Mouse (Mus musculus) intestine, embryonic 16.5 days (tissue): ENCODE measurements around the gene D330020A13Rik. TPM values are rescaled to one million over a fixed set of nuclear protein-coding genes. Genes with fewer than 3 reads are reported as not detected.
A peak's percentile ranks its signal among the peaks of the same experiment; 100 is the strongest.
"Not testable (repeated sequence)": the region's sequence is repeated elsewhere in the genome, so short reads cannot be mapped to it uniquely, and the experiment has no call there.

Source experiments
- ATAC-seq: fragments of 200-750 bp; cut with Nextera tagmentation; 2 replicates; pipeline ENCODE4 v1.8.0; 2017; ENCODE audit warnings: moderate TSS enrichment, moderate library complexity
- H3K27ac ChIP-seq: fragments of 300-500 bp; sonication (generic); 2 replicates; pipeline ENCODE4 v1.5.1; 2014; ENCODE audit warnings: mild to moderate bottlenecking, low read length
- H3K27me3 ChIP-seq: fragments of 300-500 bp; sonication (generic); replicated peaks from 2 replicates; pipeline ENCODE4 v1.6.1; 2014; ENCODE audit warnings: low read length, control low read depth, mixed read lengths; ENCODE audit not compliant: control insufficient read depth, insufficient read depth
- H3K36me3 ChIP-seq: fragments of 300-500 bp; sonication (generic); 2 replicates; pipeline ENCODE4 v1.6.1; 2014; ENCODE audit warnings: low read length, control low read depth; ENCODE audit not compliant: control insufficient read depth, insufficient read depth
- H3K4me1 ChIP-seq: fragments of 300-500 bp; sonication (generic); 2 replicates; pipeline ENCODE4 v1.6.1; 2014; ENCODE audit warnings: low read length, control low read depth, mixed read lengths; ENCODE audit not compliant: control insufficient read depth, insufficient read depth
- H3K4me2 ChIP-seq: fragments of 300-500 bp; sonication (generic); 2 replicates; pipeline ENCODE4 v1.6.1; 2014; ENCODE audit warnings: low read depth, low read length, control low read depth
- H3K4me3 ChIP-seq: fragments of 300-500 bp; sonication (generic); 2 replicates; pipeline ENCODE4 v1.5.1; 2014; ENCODE audit warnings: mild to moderate bottlenecking, low read length
- H3K9ac ChIP-seq: fragments of 300-500 bp; sonication (generic); 2 replicates; pipeline ENCODE4 v1.6.1; 2014; ENCODE audit warnings: low read depth, low read length
- H3K9me3 ChIP-seq: fragments of 300-500 bp; sonication (generic); 2 replicates; pipeline ENCODE4 v1.6.1; 2016; ENCODE audit warnings: low read length, control low read depth; ENCODE audit not compliant: control insufficient read depth
- WGBS: fragments of 180-500 bp; shearing (Covaris S2); extraction: QIAGEN DNeasy Blood & Tissue Kit; methylation state at CpG from one replicate; pipeline ENCODE4 v1.1.7; 2014; 5-methylcytosine and 5-hydroxymethylcytosine counted together
- polyA plus RNA-seq: library from polyadenylated mRNA; unstranded; fragments of >200 nt; fragmentation: Nextera tagmentation; extraction: Ambion mirVana; gene quantifications from 2 replicates; pipeline ENCODE4 v1.2.1, GENCODE M21; 2015

D330020A13Rik gene
- polyA plus RNA-seq, 1 experiment from 2014 or later: 0.43 TPM

DNA sequence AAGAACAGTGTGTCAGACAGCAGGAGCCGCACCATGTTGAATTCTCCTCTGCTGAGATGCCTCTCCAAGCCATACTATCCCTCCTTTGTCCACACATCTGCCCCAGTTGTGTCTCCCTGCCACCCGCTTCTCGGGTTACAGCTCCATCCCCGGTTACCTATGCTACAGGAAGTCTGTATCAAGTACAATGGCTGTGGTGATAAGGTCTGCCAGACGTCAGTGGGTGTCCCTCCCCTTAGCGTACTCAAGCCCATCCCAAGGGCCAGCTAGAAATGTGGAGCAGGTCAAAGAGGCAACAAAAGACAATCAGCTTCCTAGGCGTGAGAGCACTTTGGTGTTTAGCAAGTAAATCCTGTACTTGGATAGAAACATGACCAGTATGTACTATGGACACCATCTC is 5.6 kb upstream of the D330020A13Rik start:
- Histone ChIP-seq H3K4me2 (no peak overlapping the region), H3K4me1 (no peaks in the 10 kb centered on the region; the same call in 1 of the 2 replicates), H3K4me3 (no peak overlapping the region), H3K27ac (no peak overlapping the region), H3K9ac (no peak overlapping the region), H3K9me3 (no peaks in the 10 kb centered on the region), H3K36me3 (no peaks in the 10 kb centered on the region), H3K27me3 (no peaks in the 10 kb centered on the region; the same call in 1 of the 2 replicates)
- 41% methylated on average over 7 of the region's 7 CpGs for WGBS
- ATAC-seq: no peak

GRCm38 (mm10) chr6:120289430-120289829 is 4.7 kb upstream of the D330020A13Rik start:
- peaks cover 4% of the 10 kb centered on the region; the same call in 1 of the 2 replicates for H3K4me1 ChIP-seq
- no peak overlapping the region for H3K4me3 ChIP-seq
- H3K4me2 ChIP-seq: no peak overlapping the region
- no peak for ATAC-seq
- no peaks in the 10 kb centered on the region for H3K36me3 ChIP-seq
- WGBS: 81% methylated on average over 4 of the region's 4 CpGs
- H3K27ac ChIP-seq: no peak overlapping the region
- no peaks in the 10 kb centered on the region; the same call in 1 of the 2 replicates for H3K27me3 ChIP-seq
- H3K9ac ChIP-seq: no peak overlapping the region
- no peaks in the 10 kb centered on the region for H3K9me3 ChIP-seq

- no peak overlapping the region for H3K4me2 ChIP-seq
- no peaks in the 10 kb centered on the region for H3K9me3 ChIP-seq
- peaks cover 7% of the 10 kb centered on the region; the same call in 1 of the 2 replicates for H3K4me1 ChIP-seq
- no peaks in the 10 kb centered on the region for H3K36me3 ChIP-seq
- H3K27me3 ChIP-seq: no peaks in the 10 kb centered on the region; the same call in 1 of the 2 replicates
- WGBS: 91% methylated on average over 7 of the region's 7 CpGs
- H3K27ac ChIP-seq: no peak overlapping the region
- no peak for ATAC-seq
- H3K4me3 ChIP-seq: no peak overlapping the region
- H3K9ac ChIP-seq: no peak overlapping the region
These were observed 2.7 kb upstream of the D330020A13Rik start for GRCm38 (mm10) chr6:120291396-120292009.

DNA sequence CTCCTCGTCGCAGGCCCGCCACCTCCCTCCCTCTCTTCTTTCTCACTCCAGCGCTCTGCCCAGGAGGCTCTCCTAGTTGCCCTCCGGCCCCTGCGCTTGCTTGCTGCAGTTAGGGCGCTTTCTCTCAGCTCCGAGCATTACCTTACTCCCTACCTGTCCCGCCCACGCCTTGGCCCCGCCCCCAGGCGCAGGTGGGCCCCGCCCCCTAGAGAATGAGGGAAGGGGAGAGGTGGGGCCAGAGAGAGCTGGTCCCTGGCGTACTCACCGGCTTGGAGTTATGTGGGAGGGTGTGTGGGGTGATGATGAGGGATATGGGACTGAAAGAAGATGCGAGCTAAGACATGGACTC is 595 bp downstream of the D330020A13Rik start:
- Histone ChIP-seq H3K4me2 (peak overlapping the region; percentile 97), H3K36me3 (no peaks in the 10 kb centered on the region), H3K9me3 (no peaks in the 10 kb centered on the region), H3K4me1 (peaks cover 7% of the 10 kb centered on the region; the same call in 1 of the 2 replicates), H3K27me3 (no peaks in the 10 kb centered on the region; the same call in 1 of the 2 replicates), H3K27ac (peak overlapping the region; percentile 65), H3K9ac (peak overlapping the region; percentile 73), H3K4me3 (peak overlapping the region; percentile 61)
- WGBS: 1% methylated on average over 15 of the region's 16 CpGs
- ATAC-seq: peak; percentile 91

- not testable (repeated sequence) for H3K4me3 ChIP-seq, ATAC-seq, H3K9me3 ChIP-seq, H3K27me3 ChIP-seq, H3K4me2 ChIP-seq, H3K36me3 ChIP-seq, H3K4me1 ChIP-seq, H3K27ac ChIP-seq, H3K9ac ChIP-seq
- WGBS: 96% methylated on average over 2 of the region's 2 CpGs
These were observed 2.4 kb downstream of the D330020A13Rik start for GRCm38 (mm10) chr6:120296589-120296988.

GRCm38 (mm10) chr6:120301137-120301536 is 7.0 kb downstream of the D330020A13Rik start:
- WGBS: 22% methylated on average over 6 of the region's 6 CpGs
- H3K4me1 ChIP-seq: no peaks in the 10 kb centered on the region
- ATAC-seq: peak; percentile 53; the same call in 1 of the 2 replicates
- H3K4me2 ChIP-seq: no peak overlapping the region
- H3K27me3 ChIP-seq: no peaks in the 10 kb centered on the region
- H3K36me3 ChIP-seq: no peaks in the 10 kb centered on the region
- no peak overlapping the region for H3K27ac ChIP-seq
- no peaks in the 10 kb centered on the region for H3K9me3 ChIP-seq
- H3K9ac ChIP-seq: no peak overlapping the region
- no peak overlapping the region for H3K4me3 ChIP-seq

DNA sequence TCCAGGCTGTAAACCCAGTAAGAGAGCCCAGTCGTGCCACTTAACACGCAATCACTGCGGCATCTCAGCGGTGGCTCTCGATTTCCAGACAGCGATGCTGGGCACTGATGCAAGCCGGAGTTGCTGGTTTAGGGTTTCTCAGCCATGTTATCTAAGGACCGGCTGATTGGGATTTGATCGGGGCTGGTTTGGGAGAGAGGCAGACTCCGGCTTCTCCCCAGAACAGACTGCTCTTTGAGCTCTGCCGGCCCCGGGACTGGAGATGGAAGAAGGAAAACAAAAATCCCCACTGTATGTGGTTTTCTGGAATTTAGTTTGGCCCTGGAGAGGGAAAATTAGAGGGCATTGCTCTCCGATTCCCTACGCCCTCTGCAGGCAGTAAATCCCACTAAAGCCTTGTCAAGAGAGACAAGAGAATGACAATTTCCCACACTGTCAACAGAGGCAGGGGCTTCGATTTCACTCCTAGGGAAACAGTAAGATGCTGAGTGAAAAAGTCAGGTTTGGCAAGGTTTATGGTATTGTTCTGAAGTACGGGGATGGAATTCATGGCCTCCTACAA is 8.7 kb downstream of the D330020A13Rik start:
- Histone ChIP-seq H3K9me3 (no peaks in the 10 kb centered on the region), H3K4me3 (no peak overlapping the region), H3K27me3 (no peaks in the 10 kb centered on the region), H3K36me3 (no peaks in the 10 kb centered on the region), H3K4me2 (no peak overlapping the region), H3K4me1 (no peaks in the 10 kb centered on the region), H3K27ac (no peak overlapping the region), H3K9ac (no peak overlapping the region)
- no peak for ATAC-seq
- 26% methylated on average over 16 of the region's 16 CpGs for WGBS

DNA sequence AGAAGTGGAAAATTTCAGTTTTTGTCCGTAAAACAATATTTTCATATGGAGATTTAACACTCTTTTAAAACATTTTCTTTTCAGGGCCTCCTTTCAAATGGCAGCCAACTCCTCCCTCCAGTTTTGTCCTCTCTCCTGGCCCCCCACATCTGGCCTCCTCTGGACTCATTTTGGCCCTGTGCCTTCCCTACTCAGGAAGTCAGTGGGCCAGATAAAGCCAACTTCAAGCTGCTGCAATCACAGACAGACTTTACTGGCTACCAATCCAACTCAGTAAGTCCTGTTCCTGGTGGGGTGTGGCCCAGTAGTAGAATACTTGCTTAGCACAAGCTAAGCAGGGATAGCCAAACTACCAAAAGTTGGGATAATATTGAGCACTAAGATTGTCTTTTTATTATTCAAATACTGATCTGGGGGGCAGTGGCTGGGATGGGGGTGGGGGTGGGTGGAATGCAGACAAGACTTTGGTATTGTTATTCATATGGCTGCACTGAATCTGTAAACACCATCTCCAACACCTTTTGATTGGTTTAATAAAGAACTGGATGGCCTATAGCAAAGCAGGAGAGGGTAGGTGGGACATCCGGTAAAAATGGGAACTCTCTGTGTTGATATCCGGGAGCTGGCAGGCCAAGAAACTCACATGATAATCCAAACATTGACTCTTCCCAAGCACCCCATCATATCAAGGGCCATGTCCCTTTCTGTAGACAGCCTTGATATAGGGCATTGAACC is 12.9 kb downstream of the D330020A13Rik start:
- Histone ChIP-seq H3K27me3 (no peaks in the 10 kb centered on the region), H3K27ac (no peak overlapping the region), H3K9ac (no peak overlapping the region), H3K4me3 (no peak overlapping the region), H3K4me2 (no peak overlapping the region), H3K4me1 (peaks cover 2% of the 10 kb centered on the region; the same call in 1 of the 2 replicates), H3K9me3 (no peaks in the 10 kb centered on the region), H3K36me3 (no peaks in the 10 kb centered on the region)
- 84% methylated on average over 3 of the region's 3 CpGs for WGBS
- ATAC-seq: no peak

DNA sequence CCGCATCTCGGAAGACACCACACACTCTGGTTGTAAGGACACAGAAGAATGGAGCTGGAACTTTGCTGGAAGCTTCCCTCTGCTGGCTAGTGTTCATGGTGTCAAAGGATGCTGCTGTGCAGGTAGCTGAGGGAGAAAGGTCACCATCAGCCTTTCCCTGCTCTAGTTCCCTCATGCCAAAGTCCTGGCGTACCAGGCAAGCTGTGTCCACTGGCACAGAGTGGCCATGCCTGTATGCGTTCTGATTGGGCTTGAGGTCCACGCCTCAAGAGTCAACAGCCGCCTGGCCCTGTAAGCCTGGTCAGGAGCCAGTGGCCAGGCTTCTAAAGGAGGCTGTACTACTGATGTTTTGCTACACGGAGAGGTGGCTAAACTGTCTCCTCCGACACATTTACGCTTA is 15.2 kb downstream of the D330020A13Rik start:
- H3K4me1 ChIP-seq: peaks cover 2% of the 10 kb centered on the region; the same call in 1 of the 2 replicates
- WGBS: 67% methylated on average over 9 of the region's 9 CpGs
- H3K9me3 ChIP-seq: no peaks in the 10 kb centered on the region
- H3K4me3 ChIP-seq: no peak overlapping the region
- H3K4me2 ChIP-seq: no peak overlapping the region
- no peaks in the 10 kb centered on the region for H3K27me3 ChIP-seq
- no peak overlapping the region for H3K9ac ChIP-seq
- 0 out of 2 replicates have a peak, but pooled peaks have one; percentile 21 for ATAC-seq
- no peaks in the 10 kb centered on the region for H3K36me3 ChIP-seq
- no peak overlapping the region for H3K27ac ChIP-seq
